Mouse (Mus musculus) midbrain, embryonic 11.5 days (tissue): ENCODE measurements around the gene Ankrd63. TPM values are rescaled to one million over a fixed set of nuclear protein-coding genes. Genes with fewer than 3 reads are reported as not detected.
A peak's percentile ranks its signal among the peaks of the same experiment; 100 is the strongest.
"Not testable (repeated sequence)": the region's sequence is repeated elsewhere in the genome, so short reads cannot be mapped to it uniquely, and the experiment has no call there.

Experiments used
- ATAC-seq: fragments of 200-750 bp; cut with Nextera tagmentation; 2 replicates; pipeline ENCODE4 v1.8.0; 2017; ENCODE audit warnings: moderate TSS enrichment, moderate library complexity; ENCODE audit not compliant: low FRiP score
- DNase-seq: peaks from one replicate; pipeline ENCODE4 v3.0.0; 2015; ENCODE audit warnings: low spot score; ENCODE audit errors: missing footprints
- H3K27ac ChIP-seq: fragments of 300-500 bp; sonication (generic); 2 replicates; pipeline ENCODE4 v1.5.1; 2014; ENCODE audit warnings: low read depth, low read length
- H3K27me3 ChIP-seq: fragments of 300-500 bp; sonication (generic); 2 replicates; pipeline ENCODE4 v1.6.1; 2014; ENCODE audit warnings: mild to moderate bottlenecking, low read length, moderate library complexity, mixed read lengths; ENCODE audit not compliant: control insufficient read depth, insufficient read depth
- H3K36me3 ChIP-seq: fragments of 300-500 bp; sonication (generic); 2 replicates; pipeline ENCODE4 v1.6.1; 2014; ENCODE audit warnings: mild to moderate bottlenecking, low read length, moderate library complexity, mixed read lengths; ENCODE audit not compliant: control insufficient read depth, insufficient read depth
- H3K4me1 ChIP-seq: fragments of 300-500 bp; sonication (generic); 2 replicates; pipeline ENCODE4 v1.6.1; 2014; ENCODE audit warnings: low read length; ENCODE audit not compliant: control insufficient read depth, insufficient read depth
- H3K4me2 ChIP-seq: fragments of 300-500 bp; sonication (generic); 2 replicates; pipeline ENCODE4 v1.6.1; 2014; ENCODE audit warnings: mild to moderate bottlenecking, moderate library complexity
- H3K4me3 ChIP-seq: fragments of 300-500 bp; sonication (generic); 2 replicates; pipeline ENCODE4 v1.5.1; 2014; ENCODE audit warnings: low read depth, low read length
- H3K9ac ChIP-seq: fragments of 300-500 bp; sonication (generic); 2 replicates; pipeline ENCODE4 v1.6.1; 2014; ENCODE audit warnings: low read length
- H3K9me3 ChIP-seq: fragments of 300-500 bp; sonication (generic); 2 replicates; pipeline ENCODE4 v1.6.1; 2016; ENCODE audit warnings: low read length; ENCODE audit not compliant: control insufficient read depth
- whole genome bisulfite sequencing: fragments of 180-500 bp; shearing (Covaris S2); extraction: QIAGEN DNeasy Blood & Tissue Kit; methylation state at CpG from one replicate; pipeline ENCODE4 v1.1.7; 2014; 5-methylcytosine and 5-hydroxymethylcytosine counted together
- polyA plus RNA-seq: library from polyadenylated mRNA; unstranded; fragments of >200 nt; fragmentation: Nextera tagmentation; extraction: Ambion mirVana; gene quantifications from 2 replicates; pipeline ENCODE4 v1.2.1, GENCODE M21; 2014

Ankrd63 gene
- polyA plus RNA-seq, 1 experiment from 2014 or later, result not detected

DNA sequence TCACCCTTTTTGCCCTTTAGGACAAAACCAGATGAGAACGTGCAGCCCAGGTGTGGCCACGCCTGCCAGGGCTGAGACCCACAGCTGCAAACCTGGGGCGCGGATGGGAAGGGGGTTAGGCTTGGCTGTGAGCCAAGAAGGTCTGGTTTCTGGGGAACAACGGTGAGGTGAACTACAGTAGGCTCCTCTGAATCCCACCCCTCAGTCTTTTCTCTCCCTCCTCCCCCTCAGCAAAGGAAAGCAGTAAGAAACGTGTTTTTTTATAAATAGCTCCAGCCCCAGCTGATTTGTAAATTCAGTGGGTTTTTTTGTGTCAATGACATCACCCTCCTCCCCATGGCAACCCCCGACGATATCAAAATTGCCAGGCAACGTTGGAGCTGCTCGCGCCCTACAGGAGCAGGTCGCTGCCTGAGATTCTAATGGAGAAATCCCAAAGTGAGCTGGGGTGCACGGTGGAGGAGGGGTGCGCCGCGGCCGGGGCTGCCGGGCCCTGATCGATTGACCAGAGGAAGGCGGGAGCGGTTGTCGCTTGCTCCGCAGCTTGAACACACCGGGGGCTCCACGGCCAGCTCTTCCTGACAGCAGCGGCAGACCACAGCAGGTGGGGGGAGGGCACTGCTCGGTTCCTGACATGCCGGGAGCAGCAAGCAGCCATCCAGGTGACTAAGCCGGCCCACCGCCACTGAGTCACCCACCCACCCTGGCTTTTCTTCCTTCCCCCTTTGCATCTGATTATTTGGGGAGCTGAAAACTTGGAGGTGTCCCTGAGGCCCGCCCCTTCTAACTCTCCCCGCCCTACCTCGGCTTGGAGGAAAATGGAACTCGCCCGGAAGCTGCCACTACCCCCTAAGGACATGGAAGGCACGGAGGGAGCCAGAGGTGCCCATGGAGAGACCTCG lies 40.6 kb downstream of the Ankrd63 start, which contains the start of gene Pak6:
Pak6 (plus strand) TSS at position 402 of the 902 bp plus-strand sequence.
- Histone ChIP-seq H3K9ac (peak within 1 kb of the TSS; percentile 63), H3K27me3 (peaks cover 18% of the 10 kb centered on the region), H3K9me3 (no peaks in the 10 kb centered on the region), H3K36me3 (no peaks in the 10 kb centered on the region), H3K27ac (no peak within 1 kb of the TSS), H3K4me1 (peaks cover 20% of the 10 kb centered on the region), H3K4me2 (peak within 1 kb of the TSS; percentile 80), H3K4me3 (peak within 1 kb of the TSS; percentile 39)
- ATAC-seq (peak; percentile 61), DNase-seq (peak; percentile 91)
- WGBS, result 2% methylated on average over 37 of the region's 37 CpGs

GRCm38 (mm10) chr2:118661891-118662290 lies 41.9 kb downstream of the Ankrd63 start:
- H3K9ac ChIP-seq, result no peak overlapping the region
- no peaks in the 10 kb centered on the region for H3K36me3 ChIP-seq
- no peak overlapping the region for H3K4me2 ChIP-seq
- peaks cover 20% of the 10 kb centered on the region for H3K4me1 ChIP-seq
- no peak overlapping the region for H3K27ac ChIP-seq
- no peak overlapping the region for H3K4me3 ChIP-seq
- peaks cover 18% of the 10 kb centered on the region for H3K27me3 ChIP-seq
- no peak for ATAC-seq
- H3K9me3 ChIP-seq, result no peaks in the 10 kb centered on the region
- no peak for DNase-seq
- 81% methylated on average over 9 of the region's 9 CpGs for WGBS

GRCm38 (mm10) chr2:118659998-118660452 lies 43.7 kb downstream of the Ankrd63 start:
- ATAC-seq (peak; percentile 85), DNase-seq (peak; percentile 90)
- peak overlapping the region; percentile 27 for H3K4me3 ChIP-seq
- no peak overlapping the region; the same call in 1 of the 2 replicates for H3K27ac ChIP-seq
- 4% methylated on average over 4 of the region's 4 CpGs for WGBS
- peak overlapping the region; percentile 53 for H3K4me2 ChIP-seq
- no peaks in the 10 kb centered on the region for H3K36me3 ChIP-seq
- no peaks in the 10 kb centered on the region for H3K9me3 ChIP-seq
- H3K27me3 ChIP-seq, result peaks cover 18% of the 10 kb centered on the region
- peaks cover 20% of the 10 kb centered on the region for H3K4me1 ChIP-seq
- peak overlapping the region; percentile 59 for H3K9ac ChIP-seq

DNA sequence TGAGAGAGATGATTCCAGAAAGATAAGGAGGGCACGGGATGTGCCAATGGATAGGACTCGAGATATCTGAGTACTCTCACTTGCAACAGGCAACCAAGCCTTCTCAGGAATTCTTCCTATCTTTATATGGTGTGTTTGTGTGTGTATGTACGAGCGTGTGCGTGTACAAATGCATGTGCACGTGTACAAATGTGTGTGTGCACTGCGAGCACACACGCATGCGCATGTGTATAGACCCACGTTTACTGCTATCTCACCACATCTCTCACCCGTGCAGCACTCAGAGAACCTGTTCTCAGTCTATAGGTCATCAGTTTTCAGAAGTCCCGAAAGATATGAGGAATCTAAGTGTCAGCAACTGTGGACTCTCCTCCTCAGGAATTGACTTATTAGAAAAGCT lies 44.3 kb downstream of the Ankrd63 start:
- H3K9me3 ChIP-seq, result no peaks in the 10 kb centered on the region
- H3K4me3 ChIP-seq, result no peak overlapping the region
- H3K4me2 ChIP-seq, result no peak overlapping the region; the same call in 1 of the 2 replicates
- H3K36me3 ChIP-seq, result no peaks in the 10 kb centered on the region
- H3K27me3 ChIP-seq, result peaks cover 18% of the 10 kb centered on the region
- no peak for DNase-seq
- H3K9ac ChIP-seq, result peak overlapping the region; percentile 59
- H3K4me1 ChIP-seq, result peaks cover 20% of the 10 kb centered on the region
- H3K27ac ChIP-seq, result no peak overlapping the region; the same call in 1 of the 2 replicates
- 88% methylated on average over 12 of the region's 12 CpGs for WGBS
- ATAC-seq, result no peak

GRCm38 (mm10) chr2:118659077-118659476 lies 44.7 kb downstream of the Ankrd63 start:
- H3K4me2 ChIP-seq, result no peak overlapping the region
- no peaks in the 10 kb centered on the region for H3K36me3 ChIP-seq
- no peak overlapping the region for H3K9ac ChIP-seq
- DNase-seq (no peak), ATAC-seq (no peak)
- 75% methylated on average over 1 of the region's 1 CpGs for WGBS
- H3K9me3 ChIP-seq, result no peaks in the 10 kb centered on the region
- H3K4me1 ChIP-seq, result peaks cover 20% of the 10 kb centered on the region
- peaks cover 14% of the 10 kb centered on the region for H3K27me3 ChIP-seq
- no peak overlapping the region for H3K4me3 ChIP-seq
- no peak overlapping the region for H3K27ac ChIP-seq

- Histone ChIP-seq H3K4me3 (no peak overlapping the region), H3K27ac (no peak overlapping the region), H3K9me3 (no peaks in the 10 kb centered on the region), H3K36me3 (no peaks in the 10 kb centered on the region), H3K4me2 (no peak overlapping the region), H3K27me3 (peaks cover 7% of the 10 kb centered on the region), H3K4me1 (peaks cover 15% of the 10 kb centered on the region), H3K9ac (no peak overlapping the region)
- 64% methylated on average over 4 of the region's 4 CpGs for WGBS
- ATAC-seq, result no peak
- no peak for DNase-seq
Measured at GRCm38 (mm10) chr2:118658457-118658856, 45.3 kb downstream of the Ankrd63 start.

DNA sequence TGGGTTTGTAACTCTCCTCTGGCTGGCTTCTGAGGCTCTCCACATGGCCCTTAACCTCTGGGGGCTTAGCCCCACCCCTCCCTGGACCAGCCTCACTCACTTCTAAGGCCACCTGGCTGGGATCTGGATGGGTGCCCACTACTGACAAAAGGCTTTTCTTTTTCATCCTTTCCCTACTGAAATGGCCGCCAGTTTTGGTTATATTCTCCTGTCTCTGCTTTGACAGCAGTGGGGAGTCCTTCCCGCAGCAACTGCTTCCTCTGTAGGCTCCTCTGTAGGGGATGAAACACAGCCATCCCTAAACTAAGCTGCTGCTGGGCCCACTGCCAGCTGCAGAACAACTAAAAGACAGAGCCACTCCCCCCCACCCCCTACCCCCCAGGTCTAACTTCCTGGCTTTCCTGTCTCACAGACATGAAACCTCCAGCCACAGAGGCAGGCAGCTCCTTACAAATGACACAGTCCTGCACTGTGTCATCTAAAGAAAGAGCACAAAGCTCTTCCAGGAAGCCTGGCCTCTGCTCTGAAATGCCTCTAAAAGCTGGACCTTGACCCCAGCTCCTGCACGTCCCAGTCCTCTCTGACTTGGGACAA lies 47.0 kb downstream of the Ankrd63 start:
- no peaks in the 10 kb centered on the region for H3K27me3 ChIP-seq
- ATAC-seq, result no peak
- H3K9ac ChIP-seq, result 0 out of 2 replicates have a peak overlapping the region, but pooled peaks have one; percentile 5
- H3K4me2 ChIP-seq, result no peak overlapping the region
- no peak overlapping the region; the same call in 1 of the 2 replicates for H3K27ac ChIP-seq
- WGBS, result 26% methylated on average over 3 of the region's 3 CpGs
- H3K9me3 ChIP-seq, result no peaks in the 10 kb centered on the region
- no peaks in the 10 kb centered on the region; the same call in 1 of the 2 replicates for H3K36me3 ChIP-seq
- H3K4me3 ChIP-seq, result no peak overlapping the region
- H3K4me1 ChIP-seq, result peaks cover 8% of the 10 kb centered on the region
- no peak for DNase-seq

- H3K9me3 ChIP-seq, H3K27me3 ChIP-seq, H3K4me2 ChIP-seq, H3K27ac ChIP-seq, H3K4me3 ChIP-seq, H3K4me1 ChIP-seq, H3K36me3 ChIP-seq, DNase-seq, ATAC-seq, H3K9ac ChIP-seq: not testable (repeated sequence)
- 75% methylated on average over 2 of the region's 2 CpGs for WGBS
Measured at GRCm38 (mm10) chr2:118650697-118651096, 53.1 kb downstream of the Ankrd63 start.
